Mouse (Mus musculus): Measurements from ENCODE around the gene Zfp985. TPM values are rescaled to one million over a fixed set of nuclear protein-coding genes. Genes with fewer than 3 reads are reported as not detected.

Zfp985 gene
- not detected in 2 replicates for polyA plus RNA-seq (2012; rRNA removed)

GRCm38 (mm10) chr4:147553071-147553470, at the start of gene Zfp985:
Zfp985 (plus strand) TSS chr4:147553277.

GRCm38 (mm10) chr4:147539918-147540317, 13.2 kb upstream of the Zfp985 start, which contains the start of gene Gm16503:
Gm16503 (plus strand) TSS chr4:147540218.

Other genes starting within 250 kb of the Zfp985 start
- not detected in 2 replicates for gene Zfp988, start 247.6 kb upstream of the Zfp985 start, polyA plus RNA-seq (2012; rRNA removed)
- gene Zfp978, start 192.0 kb upstream of the Zfp985 start, polyA plus RNA-seq (2012; rRNA removed), result not detected in 2 replicates
- not detected in 2 replicates for gene Zfp982, start 60.9 kb upstream of the Zfp985 start, polyA plus RNA-seq (2012; rRNA removed)
- not detected in 2 replicates for gene Gm16503, start 13.1 kb upstream of the Zfp985 start, polyA plus RNA-seq (2012; rRNA removed)
- not detected in 2 replicates for gene Zfp979, start 89.2 kb downstream of the Zfp985 start, polyA plus RNA-seq (2012; rRNA removed)
- gene Zfp534, start 149.3 kb downstream of the Zfp985 start, polyA plus RNA-seq (2012; rRNA removed), result not detected in 2 replicates

Measured in stomach, adult 2 months (tissue).